13 mouse cellular contexts compared by ENCODE assay signal in genomic region chr1:84869498-84869897, GRCm38 (mm10). TPM values are rescaled to one million over a fixed set of nuclear protein-coding genes. Genes with fewer than 3 reads are reported as not detected.
A peak's percentile ranks its signal among the peaks of the same experiment; 100 is the strongest.
DNase-seq lines count a peak whose midpoint lies in the region; ATAC-seq and TF ChIP-seq lines count a peak whose summit lies in the region.
"Had no signal": no experiment of that assay in that cellular context is flagged by ENCODE, and none has a peak within 500 bp of the region (broad histone marks: within the 10 kb centered on the region; RNA-seq: fewer than 3 reads in every experiment).

No protein-coding gene starts in this region.

- 20% methylated on average over 7 of the region's 7 CpGs for WGBS in heart, embryonic 14.5 days
- WGBS in heart, adult 2 months, result 37% methylated on average over 7 of the region's 7 CpGs
- WGBS in midbrain, embryonic 10.5 days, result 51% methylated on average over 7 of the region's 7 CpGs
- WGBS in midbrain, embryonic 13.5 days, result 44% methylated on average over 7 of the region's 7 CpGs
- 36% methylated on average over 7 of the region's 7 CpGs for WGBS in intestine, embryonic 16.5 days
- WGBS in stomach, embryonic 15.5 days, result 39% methylated on average over 7 of the region's 7 CpGs

- no peaks in the 10 kb centered on the region for H3K9me3 ChIP-seq in heart, embryonic 14.5 days (ENCODE audit: control insufficient read depth, low read length)
- no peaks in the 10 kb centered on the region for H3K9me3 ChIP-seq in midbrain, embryonic 10.5 days (replicated peaks)
- H3K9me3 ChIP-seq in midbrain, embryonic 13.5 days, result no peaks in the 10 kb centered on the region
- no peaks in the 10 kb centered on the region for H3K9me3 ChIP-seq in intestine, embryonic 16.5 days (ENCODE audit: control insufficient read depth, low read length)
- H3K9me3 ChIP-seq in stomach, embryonic 15.5 days, result no peaks in the 10 kb centered on the region
- H3K9me3 ChIP-seq: forebrain, embryonic 10.5 days; limb, embryonic 10.5 days had no signal

- no peak for TF ChIP-seq CTCF in heart, adult 2 months (IDR thresholded peaks at IDR 0.05)

- TF ChIP-seq EP300 in heart, adult 2 months (IDR thresholded peaks at IDR 0.05; ENCODE audit: insufficient read depth, low read depth, low read length), result no peak

- no peaks in the 10 kb centered on the region for H3K27me3 ChIP-seq in heart, embryonic 14.5 days (ENCODE audit: control insufficient read depth, insufficient read depth, low read length)
- H3K27me3 ChIP-seq in heart, adult 2 months (ENCODE audit: control insufficient read depth, insufficient read depth, low read length), result no peaks in the 10 kb centered on the region
- no peaks in the 10 kb centered on the region for H3K27me3 ChIP-seq in midbrain, embryonic 10.5 days (ENCODE audit: low read depth, poor library complexity, severe bottlenecking)
- no peaks in the 10 kb centered on the region for H3K27me3 ChIP-seq in midbrain, embryonic 13.5 days
- H3K27me3 ChIP-seq in intestine, embryonic 16.5 days (replicated peaks; ENCODE audit: control insufficient read depth, insufficient read depth, low read length), result no peaks in the 10 kb centered on the region
- no peaks in the 10 kb centered on the region for H3K27me3 ChIP-seq in stomach, embryonic 15.5 days (replicated peaks)

- no peaks in the 10 kb centered on the region for H3K79me2 ChIP-seq in heart, adult 2 months (replicated peaks; ENCODE audit: control insufficient read depth, insufficient read depth, low read length)

- peak overlapping the region; percentile 23; the same call in 1 of the 2 replicates for H3K4me2 ChIP-seq in heart, embryonic 14.5 days (ENCODE audit: low read length)
- no peak overlapping the region for H3K4me2 ChIP-seq in midbrain, embryonic 13.5 days (replicated peaks)
- peak overlapping the region; percentile 18; the same call in 1 of the 2 replicates for H3K4me2 ChIP-seq in intestine, embryonic 16.5 days (ENCODE audit: low read depth, low read length)
- no peak overlapping the region; the same call in 1 of the 2 replicates for H3K4me2 ChIP-seq in stomach, embryonic 15.5 days

- DNase-seq in heart, adult 2 months, result no peak
- DNase-seq in midbrain, embryonic 10.5 days (ENCODE audit: low spot score), result no peak
- no peak for DNase-seq in c-Kit-positive CD71-positive TER-119-positive erythroid progenitor cells, embryonic 14.5 days (ENCODE audit: low spot score)
- no peak for DNase-seq in left cerebral cortex, postnatal 25 days (ENCODE audit: low spot score in 2 of 2)
- DNase-seq: thymus, postnatal 36 days had no signal

- H3K4me1 ChIP-seq in heart, embryonic 14.5 days (ENCODE audit: control insufficient read depth in 2 of 2, insufficient read depth in 2 of 2, low read length in 2 of 2), result peaks cover 2 to 3% of the 10 kb centered on the region in 2 experiments; a peak in 2 of 4 replicates
- H3K4me1 ChIP-seq in heart, adult 2 months (ENCODE audit: control insufficient read depth, insufficient read depth, low read length), result no peaks in the 10 kb centered on the region
- peaks cover 10% of the 10 kb centered on the region for H3K4me1 ChIP-seq in midbrain, embryonic 10.5 days
- H3K4me1 ChIP-seq in midbrain, embryonic 13.5 days (replicated peaks), result peaks cover 3% of the 10 kb centered on the region; the same call in 1 of the 2 replicates
- H3K4me1 ChIP-seq in intestine, embryonic 16.5 days (ENCODE audit: control insufficient read depth, insufficient read depth, low read length), result no peaks in the 10 kb centered on the region; the same call in 1 of the 2 replicates
- H3K4me1 ChIP-seq in stomach, embryonic 15.5 days, result no peaks in the 10 kb centered on the region

- H3K9ac ChIP-seq in heart, embryonic 14.5 days (ENCODE audit: low read length), result no peak overlapping the region
- H3K9ac ChIP-seq in heart, adult 2 months (ENCODE audit: low read depth, low read length), result no peak overlapping the region
- no peak overlapping the region for H3K9ac ChIP-seq in midbrain, embryonic 13.5 days (replicated peaks)
- no peak overlapping the region for H3K9ac ChIP-seq in intestine, embryonic 16.5 days (ENCODE audit: low read depth, low read length)
- H3K9ac ChIP-seq in stomach, embryonic 15.5 days, result no peak overlapping the region

- no peak overlapping the region for H3K4me3 ChIP-seq in heart, embryonic 14.5 days (ENCODE audit: control insufficient read depth in 1 of 2, insufficient read depth in 1 of 2, low read depth in 1 of 2, low read length in 2 of 2)
- H3K4me3 ChIP-seq in heart, adult 2 months, result no peak overlapping the region
- H3K4me3 ChIP-seq in midbrain, embryonic 10.5 days, result no peak overlapping the region
- no peak overlapping the region for H3K4me3 ChIP-seq in midbrain, embryonic 13.5 days (replicated peaks)
- H3K4me3 ChIP-seq in intestine, embryonic 16.5 days (ENCODE audit: low read length), result no peak overlapping the region
- H3K4me3 ChIP-seq in stomach, embryonic 15.5 days (replicated peaks), result no peak overlapping the region
- H3K4me3 ChIP-seq: forebrain, embryonic 10.5 days; limb, embryonic 10.5 days; myocyte had no signal

- no peaks in the 10 kb centered on the region for H3K36me3 ChIP-seq in heart, embryonic 14.5 days (ENCODE audit: control insufficient read depth, insufficient read depth, low read length)
- H3K36me3 ChIP-seq in heart, adult 2 months (ENCODE audit: control insufficient read depth, insufficient read depth, low read length), result no peaks in the 10 kb centered on the region
- H3K36me3 ChIP-seq in midbrain, embryonic 10.5 days, result no peaks in the 10 kb centered on the region
- H3K36me3 ChIP-seq in midbrain, embryonic 13.5 days, result no peaks in the 10 kb centered on the region
- H3K36me3 ChIP-seq in intestine, embryonic 16.5 days (ENCODE audit: control insufficient read depth, insufficient read depth, low read length), result no peaks in the 10 kb centered on the region
- H3K36me3 ChIP-seq in stomach, embryonic 15.5 days, result no peaks in the 10 kb centered on the region
- H3K36me3 ChIP-seq: forebrain, embryonic 10.5 days; limb, embryonic 10.5 days had no signal

- ATAC-seq in heart, embryonic 14.5 days (ENCODE audit: insufficient number of reproducible peaks, insufficient read depth, low FRiP score, low read depth), result 0 out of 2 replicates have a peak, but pooled peaks have one; percentile 26
- no peak for ATAC-seq in midbrain, embryonic 13.5 days
- ATAC-seq in intestine, embryonic 16.5 days, result peak; percentile 67
- peak; percentile 72 for ATAC-seq in stomach, embryonic 15.5 days (ENCODE audit: insufficient read depth, low FRiP score, low read depth)

- no peak for TF ChIP-seq POLR2A in heart, adult 2 months (IDR thresholded peaks at IDR 0.05; ENCODE audit: insufficient read depth, low read depth, low read length)

- intact Hi-C loops in heart, adult 2 months (cut with DNase I), result no loop called here
- intact Hi-C loops in left cerebral cortex, postnatal 25 days (cut with DNase I), result no loop called here

- H3K27ac ChIP-seq in heart, embryonic 14.5 days (replicated peaks in 1 of 2; ENCODE audit: control insufficient read depth in 1 of 2, insufficient read depth in 1 of 2, low read depth in 2 of 2, low read length in 2 of 2), result no peak overlapping the region
- H3K27ac ChIP-seq in heart, adult 2 months, result no peak overlapping the region
- 0 out of 2 replicates have a peak overlapping the region, but pooled peaks have one; percentile 18 for H3K27ac ChIP-seq in midbrain, embryonic 10.5 days (replicated peaks)
- H3K27ac ChIP-seq in midbrain, embryonic 13.5 days, result no peak overlapping the region
- H3K27ac ChIP-seq in intestine, embryonic 16.5 days (ENCODE audit: low read length), result no peak overlapping the region
- H3K27ac ChIP-seq in stomach, embryonic 15.5 days, result no peak overlapping the region
- H3K27ac ChIP-seq: forebrain, embryonic 10.5 days; limb, embryonic 10.5 days; macrophage had no signal

RNA-seq across cellular contexts. Expression of gene Trip12, which starts 29.2 kb away (rescaled TPM):
- 64.4 and 65.1 TPM in 2 replicates for polyA plus RNA-seq in heart, embryonic 14.5 days (2014; fragmentation: Nextera tagmentation; extraction: Ambion mirVana)
- 100 to 1,000 TPM; 177 to 205 TPM for total RNA-seq in heart, adult 2 months (2021)
- 26.9 and 59.0 TPM in 2 replicates for polyA plus RNA-seq in heart, adult 2 months (2012; rRNA removed)
- polyA plus RNA-seq in midbrain, embryonic 10.5 days (2016; fragmentation: Nextera tagmentation; extraction: Ambion mirVana), result 70.3 and 86.5 TPM in 2 replicates
- 78.5 and 85.0 TPM in 2 replicates for polyA plus RNA-seq in midbrain, embryonic 13.5 days (2015; fragmentation: Nextera tagmentation; extraction: Ambion mirVana)
- 34.5 and 42.9 TPM in 2 replicates for polyA plus RNA-seq in intestine, embryonic 16.5 days (2015; fragmentation: Nextera tagmentation; extraction: Ambion mirVana)
- polyA plus RNA-seq in stomach, embryonic 15.5 days (2015; fragmentation: Nextera tagmentation; extraction: Ambion mirVana), result 53.4 and 58.3 TPM in 2 replicates
- total RNA-seq in left cerebral cortex, postnatal 25 days (2021), result 100 to 1,000 TPM; 194 to 196 TPM

RNA-seq across cellular contexts. Expression of gene Fbxo36, which starts 29.9 kb away (rescaled TPM):
- 8.3 and 9.3 TPM in 2 replicates for polyA plus RNA-seq in heart, embryonic 14.5 days (2014; fragmentation: Nextera tagmentation; extraction: Ambion mirVana)
- 1 to 10 TPM; 1.5 to 2.7 TPM for total RNA-seq in heart, adult 2 months (2021)
- 2.5 and 2.9 TPM in 2 replicates for polyA plus RNA-seq in heart, adult 2 months (2012; rRNA removed)
- 9.8 and 10.9 TPM in 2 replicates for polyA plus RNA-seq in midbrain, embryonic 10.5 days (2016; fragmentation: Nextera tagmentation; extraction: Ambion mirVana)
- 6.5 and 8.5 TPM in 2 replicates for polyA plus RNA-seq in midbrain, embryonic 13.5 days (2015; fragmentation: Nextera tagmentation; extraction: Ambion mirVana)
- polyA plus RNA-seq in intestine, embryonic 16.5 days (2015; fragmentation: Nextera tagmentation; extraction: Ambion mirVana), result 14.9 and 17.1 TPM in 2 replicates
- polyA plus RNA-seq in stomach, embryonic 15.5 days (2015; fragmentation: Nextera tagmentation; extraction: Ambion mirVana), result 10.1 and 10.5 TPM in 2 replicates
- 1 to 10 TPM; 2.2 to 2.5 TPM for total RNA-seq in left cerebral cortex, postnatal 25 days (2021)

Comparison
In these comparisons a context has a peak if more than half of its experiments do, and no peak if none do; other contexts are left out.
1. H3K4me2 ChIP-seq: peak in heart, embryonic 14.5 days (single experiment) and intestine, embryonic 16.5 days (single experiment); none in midbrain, embryonic 13.5 days (single experiment) and stomach, embryonic 15.5 days (single experiment).